Mouse (Mus musculus): ENCODE data around the gene Ocln. TPM values are rescaled to one million over a fixed set of nuclear protein-coding genes. Genes with fewer than 3 reads are reported as not detected.
A peak's percentile ranks its signal among the peaks of the same experiment; 100 is the strongest.

The Ocln gene
- total RNA-seq, 2 experiments from 2014 or later: not detected

DNA sequence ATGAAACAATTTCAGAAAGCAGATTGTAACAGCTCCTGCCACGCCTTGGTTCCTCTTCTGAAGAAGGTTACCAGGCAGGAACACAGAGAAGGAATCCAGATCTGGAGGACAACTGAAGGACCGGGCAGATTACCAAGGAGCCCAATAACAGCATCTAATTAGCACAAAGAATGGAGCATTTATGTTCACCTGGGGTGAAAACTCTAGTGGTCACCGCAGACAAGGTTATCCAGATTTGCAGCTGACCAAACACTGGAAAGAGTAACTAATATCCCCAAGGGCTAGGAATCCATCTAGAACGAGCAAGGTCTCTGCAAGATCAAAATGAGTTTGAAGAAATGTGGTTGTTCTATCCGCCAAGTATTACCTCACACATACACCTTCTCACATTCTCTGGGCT is 5.2 kb downstream of the Ocln start:
- ATAC-seq (replicated peaks; ENCODE audit: low FRiP score, low TSS enrichment, poor library complexity, severe bottlenecking): no peak

DNA sequence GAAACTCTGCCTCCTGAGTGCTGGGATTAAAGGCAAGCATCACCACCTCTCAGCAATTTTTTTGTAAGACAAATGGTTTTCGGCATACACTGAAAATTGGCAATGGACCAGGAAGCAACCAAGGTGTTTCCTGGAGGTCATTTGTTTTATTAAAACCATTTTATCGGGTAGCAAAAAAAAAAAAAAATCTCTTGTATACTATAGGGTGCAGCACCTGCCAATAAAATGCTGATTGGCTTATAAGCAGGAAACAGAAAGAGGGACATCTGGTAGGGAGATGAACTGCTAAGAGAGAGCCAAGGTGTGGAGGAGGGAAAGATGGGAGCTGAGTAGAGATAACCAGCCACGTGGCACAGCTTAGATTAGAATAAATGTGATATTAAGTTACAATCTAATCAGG is 7.0 kb downstream of the Ocln start:
- ATAC-seq (replicated peaks; ENCODE audit: low FRiP score, low TSS enrichment, poor library complexity, severe bottlenecking): no peak

DNA sequence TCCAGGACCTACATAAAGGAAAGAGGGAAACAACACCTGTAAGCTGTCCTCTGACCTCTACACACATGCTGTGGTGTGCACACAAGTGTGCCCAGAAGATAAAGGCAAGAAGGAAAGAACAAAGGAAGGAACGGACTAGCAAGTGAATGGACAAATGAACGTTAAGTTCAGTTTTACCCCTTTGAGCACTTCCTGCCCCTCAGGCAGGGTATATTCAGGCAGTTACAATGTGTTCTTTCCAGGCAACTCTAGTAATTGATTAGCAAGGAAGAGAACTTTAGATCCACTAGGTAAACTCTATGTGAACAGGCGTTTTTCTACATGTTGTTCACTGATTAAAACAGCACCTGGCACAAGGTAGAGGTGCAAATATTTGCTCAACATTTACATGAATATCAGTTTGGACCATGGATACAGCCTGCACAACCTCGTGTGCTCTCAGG is 8.3 kb downstream of the Ocln start:
- ATAC-seq (replicated peaks; ENCODE audit: low FRiP score, low TSS enrichment, poor library complexity, severe bottlenecking): no peak

DNA sequence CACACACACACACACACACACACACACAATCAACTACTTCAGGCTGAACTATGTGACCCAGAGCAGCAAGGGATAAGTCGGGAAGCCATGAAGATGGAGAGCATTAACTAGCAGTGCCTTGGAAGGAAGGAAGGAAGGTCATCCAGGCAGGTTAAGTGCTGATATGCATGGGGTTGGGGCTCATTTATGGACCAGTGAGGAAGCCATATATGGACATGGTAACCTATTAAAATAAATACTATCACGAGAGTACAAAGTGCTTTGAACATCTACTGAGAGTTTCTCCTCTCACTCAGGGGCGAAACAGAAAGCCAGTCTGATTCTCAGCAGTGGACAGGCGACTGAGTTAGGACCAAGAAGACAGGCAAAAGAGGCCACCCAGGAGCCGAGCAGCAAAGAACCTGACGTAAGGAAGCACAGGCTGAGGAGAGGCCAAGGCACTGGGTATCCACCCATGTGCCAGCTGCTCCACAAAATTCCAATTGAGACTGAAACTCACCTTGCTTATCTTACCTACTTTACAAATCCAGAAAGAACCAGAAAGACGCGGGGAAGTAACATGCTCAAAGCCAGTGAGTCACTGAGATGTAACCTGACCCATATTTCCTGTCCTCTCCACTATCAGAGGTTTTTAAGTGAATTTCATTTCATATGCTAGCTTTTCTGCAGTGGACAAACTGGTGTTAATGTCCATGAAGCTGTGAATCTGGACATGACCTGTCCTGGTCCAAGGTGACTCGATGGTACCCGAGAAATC is 9.3 kb downstream of the Ocln start:
- ATAC-seq (replicated peaks; ENCODE audit: low FRiP score, low TSS enrichment, poor library complexity, severe bottlenecking): no peak

DNA sequence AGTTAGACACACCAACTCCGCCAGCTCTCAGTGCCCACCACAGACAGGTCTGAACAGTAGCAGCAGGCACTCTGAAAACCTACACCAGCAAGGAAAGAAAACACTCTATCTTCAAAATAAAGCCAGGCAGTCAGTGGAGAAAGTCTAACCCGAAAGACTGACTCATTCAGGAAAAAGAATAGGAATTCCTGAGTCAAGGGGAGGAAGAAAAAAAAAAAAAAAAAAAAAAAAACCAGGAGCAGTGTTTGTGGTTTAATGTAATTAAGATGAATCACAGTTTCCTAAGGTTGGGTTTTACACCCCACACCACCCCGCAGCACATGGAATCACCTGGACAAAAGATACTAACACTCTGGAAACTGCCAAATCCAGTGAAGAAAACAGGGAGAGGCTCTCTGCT is 16.4 kb downstream of the Ocln start:
- ATAC-seq (replicated peaks; ENCODE audit: low FRiP score, low TSS enrichment, poor library complexity, severe bottlenecking): no peak

DNA sequence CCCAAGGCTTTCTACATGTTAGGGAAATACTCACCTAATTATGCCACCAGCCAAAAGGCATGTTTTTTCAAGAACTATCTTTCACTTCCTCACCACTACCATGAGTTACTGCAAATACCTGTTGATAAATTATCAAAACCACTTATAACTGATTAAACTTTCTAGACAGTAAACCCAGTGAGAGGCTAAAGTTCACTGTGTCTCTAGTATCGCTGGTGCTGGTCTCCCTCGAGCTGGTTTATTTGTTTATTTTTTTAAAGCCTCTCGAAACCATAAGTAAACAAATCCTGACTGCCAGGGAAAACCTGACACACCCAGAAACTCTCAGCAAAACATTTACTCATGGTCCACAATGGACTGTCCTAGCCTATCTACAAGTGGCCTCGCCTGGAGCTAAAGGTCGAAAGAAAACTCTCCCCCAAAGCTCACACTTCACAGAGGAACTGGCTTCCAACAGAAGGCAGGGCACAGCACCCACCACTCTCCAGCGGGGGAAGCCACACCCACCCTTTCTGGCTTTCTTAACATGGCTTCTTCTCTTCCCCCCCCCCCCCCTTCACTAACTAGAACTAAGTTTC is 19.6 kb downstream of the Ocln start:
- no peak for ATAC-seq (replicated peaks; ENCODE audit: low FRiP score, low TSS enrichment, poor library complexity, severe bottlenecking)

DNA sequence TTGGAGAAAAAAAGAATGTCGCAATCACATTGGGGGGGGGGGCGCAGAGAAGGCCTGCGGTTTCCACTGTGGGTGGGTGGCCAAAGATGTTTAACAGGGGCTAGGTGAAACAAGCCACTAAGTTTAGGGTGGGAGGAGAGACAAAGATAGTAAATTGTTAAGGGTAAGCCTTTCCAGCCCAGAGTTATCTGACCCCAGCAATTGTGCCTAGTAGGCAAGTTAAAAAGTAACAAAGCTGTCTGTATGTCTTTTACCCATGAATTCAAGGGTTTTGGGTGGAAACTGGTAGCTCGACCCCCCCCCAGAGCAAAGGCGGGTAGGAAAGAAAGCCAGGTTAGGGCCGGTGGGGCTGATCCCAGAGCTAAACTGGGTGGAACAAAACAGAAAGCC is 25.9 kb downstream of the Ocln start:
- ATAC-seq (replicated peaks; ENCODE audit: low FRiP score, low TSS enrichment, poor library complexity, severe bottlenecking): no peak

DNA sequence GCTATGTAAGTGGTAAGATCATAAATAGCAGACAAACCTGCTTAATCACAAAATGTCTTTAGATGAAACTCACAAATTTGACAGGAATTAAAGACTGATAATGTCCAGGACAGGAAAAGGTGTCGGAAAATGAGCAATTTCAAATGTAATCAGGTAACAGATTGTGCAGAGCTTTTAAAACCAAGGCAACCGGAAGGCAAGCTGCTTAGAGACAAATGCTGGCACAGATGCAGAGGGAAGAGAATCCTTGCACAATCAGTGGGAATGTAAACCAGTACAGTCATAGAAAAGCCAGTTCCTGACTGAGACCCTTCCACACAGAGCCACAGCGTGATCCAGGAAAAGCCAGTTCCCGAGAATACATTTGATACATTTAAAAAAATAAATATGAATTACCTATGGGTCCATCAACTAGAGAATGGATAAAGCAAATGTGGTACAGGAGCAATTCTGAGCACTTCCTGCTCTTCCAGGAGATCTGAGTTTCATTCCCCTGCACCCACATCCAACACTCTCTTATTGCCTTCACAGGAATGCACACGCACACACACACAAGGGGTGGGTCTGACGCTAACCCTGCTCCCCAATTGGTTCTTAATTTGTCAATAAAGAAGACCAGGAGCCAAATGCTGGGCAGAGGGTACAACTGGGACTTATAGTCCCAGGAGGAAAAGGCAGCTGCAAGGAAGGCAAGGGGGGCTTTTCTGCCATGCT is 26.4 kb downstream of the Ocln start:
- ATAC-seq (replicated peaks; ENCODE audit: low FRiP score, low TSS enrichment, poor library complexity, severe bottlenecking): no peak

DNA sequence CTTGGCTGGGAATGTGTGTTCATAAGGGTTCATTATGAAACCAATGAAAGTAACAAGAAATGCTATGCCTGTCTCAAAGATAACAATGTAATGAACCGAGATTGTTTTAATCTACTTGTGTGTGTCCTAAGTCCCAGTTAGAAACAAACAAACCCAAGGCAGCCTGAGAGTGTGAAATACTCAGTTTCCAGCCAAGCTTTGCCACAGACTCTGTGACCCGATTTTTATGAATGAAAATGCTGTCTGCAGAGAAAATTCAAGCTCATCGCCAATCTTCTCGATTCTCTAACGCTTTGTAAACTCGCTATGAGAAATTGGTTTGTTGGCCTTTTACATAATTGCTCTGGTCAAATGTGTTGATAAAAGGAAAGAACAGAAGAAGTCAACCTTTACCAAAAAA is 27.6 kb downstream of the Ocln start:
- no peak for ATAC-seq (replicated peaks; ENCODE audit: low FRiP score, low TSS enrichment, poor library complexity, severe bottlenecking)

DNA sequence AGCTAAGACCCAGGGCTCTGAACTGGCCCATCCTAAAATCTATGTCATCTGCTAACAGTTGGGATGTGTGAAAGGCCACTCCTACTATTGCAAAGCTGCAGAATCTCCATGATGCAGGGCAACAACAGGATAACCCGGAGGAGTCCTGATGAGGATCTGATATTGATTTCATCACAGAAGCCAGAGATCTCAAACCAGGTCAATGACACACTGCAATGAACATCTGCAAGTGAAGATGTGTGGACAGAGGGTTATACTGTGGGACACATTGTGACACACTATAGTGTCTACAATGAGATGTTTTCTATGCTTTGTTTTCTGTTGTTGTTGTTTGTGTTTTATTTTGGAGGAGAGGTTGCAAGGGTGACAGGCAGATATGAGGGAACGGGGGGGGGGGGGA is 28.8 kb downstream of the Ocln start:
- ATAC-seq (replicated peaks; ENCODE audit: low FRiP score, low TSS enrichment, poor library complexity, severe bottlenecking): no peak

DNA sequence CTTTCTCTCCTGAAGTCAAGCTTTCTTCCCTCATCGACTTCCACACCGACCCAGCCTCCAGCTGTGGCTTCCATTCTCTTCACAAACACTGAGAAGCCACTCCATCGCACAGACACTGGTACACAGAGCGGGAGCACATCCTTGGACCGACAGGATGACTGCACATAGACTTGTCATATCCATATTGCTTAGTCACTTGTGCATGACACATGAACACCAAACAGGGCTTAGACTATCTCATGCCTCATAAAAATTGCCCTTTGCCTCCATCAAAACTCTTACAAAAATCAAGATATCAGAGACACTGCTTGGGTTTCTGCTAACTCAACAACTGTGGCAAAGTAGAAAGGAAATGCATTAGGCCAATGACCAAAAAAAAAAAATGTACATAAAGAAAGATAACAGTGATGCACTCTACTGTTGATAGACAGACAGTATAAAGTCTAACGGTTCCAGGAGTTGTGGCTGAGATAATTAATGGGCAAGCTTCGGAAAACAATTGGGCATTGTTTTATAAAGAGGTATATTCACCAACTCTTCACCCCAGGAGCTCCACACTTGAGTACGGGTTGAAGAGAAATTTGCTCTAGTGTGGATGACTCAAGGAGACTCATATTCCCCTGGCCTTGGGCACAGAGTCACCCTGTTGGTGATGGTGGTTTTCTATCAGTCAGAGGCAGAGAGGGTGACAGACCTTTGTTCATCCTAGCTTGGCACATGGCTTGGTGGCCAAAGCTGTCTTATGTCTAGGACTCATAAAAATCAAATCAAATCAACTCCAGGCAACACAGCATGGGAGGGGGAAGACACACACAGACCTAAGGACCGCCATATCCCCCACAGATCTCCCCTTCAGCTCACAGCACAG is 30.6 kb downstream of the Ocln start:
- no peak for ATAC-seq (replicated peaks; ENCODE audit: low FRiP score, low TSS enrichment, poor library complexity, severe bottlenecking)

DNA sequence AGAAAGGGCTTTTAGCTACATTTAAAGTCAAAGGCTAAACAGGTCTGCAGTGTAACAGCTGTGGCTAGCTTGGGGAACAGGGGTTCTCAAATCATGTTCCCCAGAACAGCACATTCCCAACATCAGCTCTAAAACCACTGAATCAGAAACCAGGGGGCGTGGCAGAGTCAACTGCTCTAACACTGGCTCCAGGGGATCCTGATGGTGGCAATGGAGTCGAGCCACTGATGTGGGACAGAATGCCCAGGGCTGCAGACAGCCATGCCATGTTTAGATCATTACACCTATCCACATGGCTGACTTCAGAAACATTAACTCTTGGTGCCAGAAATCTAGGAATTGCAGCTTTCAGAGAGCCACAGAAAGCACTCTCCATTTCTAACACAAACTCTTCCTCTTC is 33.4 kb downstream of the Ocln start:
- ATAC-seq (replicated peaks; ENCODE audit: low FRiP score, low TSS enrichment, poor library complexity, severe bottlenecking): no peak

DNA sequence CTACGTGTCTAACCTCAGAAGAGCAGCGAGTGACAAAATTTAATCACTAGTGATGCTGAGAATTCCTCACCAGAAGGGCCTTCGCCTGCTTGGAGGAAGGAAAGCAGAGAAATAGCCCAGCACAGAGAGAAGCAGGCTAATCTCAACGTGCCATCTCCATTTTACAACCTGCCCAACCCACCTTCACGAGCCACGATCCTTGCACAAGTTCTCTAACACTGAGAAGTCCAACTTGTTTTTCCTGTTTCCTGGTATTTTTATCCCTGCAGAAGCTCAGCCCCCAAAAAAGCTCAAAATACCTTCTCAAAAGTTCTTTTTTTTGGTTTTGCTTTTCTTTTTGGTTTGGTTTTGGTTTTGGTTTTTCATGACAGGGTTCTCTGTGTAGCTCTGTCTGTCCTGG is 34.3 kb downstream of the Ocln start:
- no peak for ATAC-seq (replicated peaks; ENCODE audit: low FRiP score, low TSS enrichment, poor library complexity, severe bottlenecking)

DNA sequence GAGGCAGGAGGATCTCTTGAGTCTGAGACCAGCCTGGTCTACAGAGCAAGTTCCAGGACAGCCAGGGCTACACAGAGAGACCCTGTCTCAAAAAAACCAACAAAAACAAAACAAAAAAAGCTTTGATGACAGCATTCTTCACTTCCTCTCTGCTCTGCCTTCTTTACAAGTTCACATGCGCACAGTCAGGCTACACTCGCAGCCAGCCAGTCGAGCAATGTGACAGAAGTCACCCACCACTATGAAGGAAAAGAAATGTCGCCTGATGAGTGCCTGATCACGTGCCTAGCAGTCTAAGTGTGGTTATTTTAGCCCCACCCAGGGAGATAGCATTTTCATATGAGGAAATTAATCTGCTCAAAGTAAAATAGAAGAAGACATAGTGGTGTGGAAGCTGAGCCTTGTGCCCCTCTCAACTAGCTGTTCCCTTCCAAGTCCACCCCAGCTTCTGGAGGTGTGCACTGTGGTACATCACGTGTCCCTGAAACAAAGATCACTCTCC is 34.8 kb downstream of the Ocln start:
- no peak for ATAC-seq (replicated peaks; ENCODE audit: low FRiP score, low TSS enrichment, poor library complexity, severe bottlenecking)

DNA sequence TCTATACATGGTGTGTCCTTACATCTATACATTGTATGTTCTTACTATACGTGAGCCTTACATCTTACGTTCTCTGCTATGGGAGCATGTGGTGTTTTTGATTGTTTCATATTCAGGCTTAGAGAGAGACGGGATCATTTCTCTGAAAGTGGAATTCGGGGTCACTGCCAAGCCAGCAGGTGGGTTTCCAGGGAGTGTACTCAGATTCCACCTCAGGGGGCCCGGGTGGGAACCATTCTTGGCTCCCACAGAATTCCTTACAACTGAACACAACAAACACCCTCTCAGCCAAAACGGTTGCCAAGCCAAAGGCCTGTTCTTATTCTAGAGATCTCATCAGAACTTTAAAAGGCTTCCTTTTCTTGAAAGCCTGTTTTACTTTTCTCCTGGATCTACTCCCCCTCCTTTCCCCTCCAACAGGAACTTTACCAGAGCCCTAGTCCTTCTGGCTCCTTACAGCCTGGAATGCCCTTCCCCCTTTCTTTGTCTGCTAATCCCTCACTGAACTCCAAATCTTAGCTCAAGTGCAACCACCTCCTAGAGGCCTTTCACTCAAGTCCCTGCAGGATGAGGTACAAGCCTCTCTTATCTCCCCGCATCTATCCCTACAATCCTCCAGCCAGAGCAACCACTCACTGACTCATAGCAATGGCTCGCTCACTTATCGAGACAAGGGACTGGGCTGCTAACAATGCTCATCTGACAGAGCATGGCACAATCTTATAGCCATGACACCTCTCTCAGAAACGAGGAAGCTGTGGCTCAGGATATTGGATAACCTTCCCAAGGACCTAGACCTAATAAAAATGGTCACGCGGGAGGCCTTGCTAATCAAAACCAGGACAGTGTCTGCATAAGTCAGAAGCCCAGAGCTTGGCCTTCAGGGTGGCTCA is 36.1 kb downstream of the Ocln start:
- ATAC-seq (replicated peaks; ENCODE audit: low FRiP score, low TSS enrichment, poor library complexity, severe bottlenecking): no peak

DNA sequence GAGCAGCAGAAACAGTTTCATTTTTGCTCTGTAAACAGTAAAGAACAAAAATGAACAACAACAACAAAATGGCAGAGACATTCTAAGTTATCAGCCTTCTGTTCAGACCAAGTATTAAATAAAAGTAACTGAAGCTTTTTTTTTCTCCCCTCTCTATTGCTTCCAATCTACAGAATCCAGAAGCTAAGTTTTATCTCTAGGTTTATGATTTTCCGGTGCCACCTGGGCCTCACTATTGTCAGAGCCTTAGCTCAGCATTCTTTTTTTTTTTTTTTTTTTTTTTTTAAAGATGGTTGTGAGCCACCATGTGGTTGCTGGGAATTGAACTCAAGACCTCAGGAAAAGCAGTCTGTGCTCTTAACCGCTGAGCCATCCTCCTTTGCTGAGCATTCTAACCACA is 39.7 kb downstream of the Ocln start:
- ATAC-seq (replicated peaks; ENCODE audit: low FRiP score, low TSS enrichment, poor library complexity, severe bottlenecking): 0 out of 2 replicates have a peak, but pooled peaks have one; percentile 41

DNA sequence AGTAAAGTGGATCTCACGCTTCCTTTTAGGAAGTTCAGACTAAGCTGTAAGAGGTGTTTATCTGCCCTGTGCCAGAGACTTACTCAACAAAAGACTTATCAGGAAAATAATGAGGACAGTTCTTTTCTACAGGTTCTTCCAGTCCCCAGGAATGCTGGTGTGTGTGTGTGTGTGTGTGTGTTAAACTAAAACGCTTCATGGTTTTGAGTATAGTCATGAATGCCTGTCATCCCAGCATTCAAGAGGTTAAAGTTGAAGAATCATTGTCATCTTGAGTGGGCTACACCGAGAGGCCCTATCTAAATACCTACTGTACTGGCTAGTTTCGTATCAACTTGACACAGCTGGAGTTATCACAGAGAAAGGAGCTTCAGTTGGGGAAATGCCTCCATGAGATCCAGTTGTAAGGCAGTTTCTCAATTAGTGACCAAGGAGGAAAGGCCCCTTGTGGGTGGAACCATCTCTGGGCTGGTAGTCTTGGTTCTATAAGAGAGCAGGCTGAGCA is 40.6 kb downstream of the Ocln start:
- ATAC-seq (replicated peaks; ENCODE audit: low FRiP score, low TSS enrichment, poor library complexity, severe bottlenecking): 0 out of 2 replicates have a peak, but pooled peaks have one; percentile 41

DNA sequence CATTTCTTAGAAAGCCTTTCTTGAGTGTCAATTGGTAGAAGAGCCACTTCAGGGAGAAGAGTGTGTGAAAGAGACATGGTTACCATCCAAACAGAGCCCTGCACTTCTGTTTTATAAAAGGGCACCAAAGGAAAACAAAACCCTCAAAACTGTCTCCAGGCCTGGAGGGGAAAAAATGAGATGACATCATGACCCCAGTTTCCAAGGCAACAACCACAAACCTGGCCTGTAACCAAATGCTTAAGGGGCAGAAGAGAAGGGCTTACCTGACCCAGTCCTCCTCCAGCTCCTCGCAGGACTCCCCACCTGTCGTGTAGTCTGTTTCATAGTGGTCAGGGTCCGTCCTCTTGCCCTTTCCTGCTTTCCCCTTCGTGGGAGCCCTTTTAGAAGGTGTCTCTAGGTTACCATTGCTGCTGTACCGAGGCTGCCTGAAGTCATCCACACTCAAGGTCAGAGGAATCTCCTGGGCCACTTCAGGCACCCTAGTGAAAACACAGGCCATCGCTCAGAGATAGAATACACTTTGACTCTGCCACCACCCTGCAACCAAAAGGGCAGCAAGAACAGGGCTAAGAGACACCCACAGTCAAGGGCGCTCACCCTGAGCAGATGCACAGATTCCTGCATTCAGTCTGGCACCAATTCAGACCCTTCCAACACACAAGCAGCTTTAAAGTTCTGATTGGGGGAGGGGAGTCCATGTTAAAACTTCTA is 41.2 kb downstream of the Ocln start:
- ATAC-seq (replicated peaks; ENCODE audit: low FRiP score, low TSS enrichment, poor library complexity, severe bottlenecking): 0 out of 2 replicates have a peak, but pooled peaks have one; percentile 22
